Mouse (Mus musculus): ENCODE results near the gene Sox6. TPM values are rescaled to one million over a fixed set of nuclear protein-coding genes. Genes with fewer than 3 reads are reported as not detected.

Sox6 gene
- total RNA-seq, 2 experiments from 2014 or later, result 21.1 to 26.5 TPM

DNA sequence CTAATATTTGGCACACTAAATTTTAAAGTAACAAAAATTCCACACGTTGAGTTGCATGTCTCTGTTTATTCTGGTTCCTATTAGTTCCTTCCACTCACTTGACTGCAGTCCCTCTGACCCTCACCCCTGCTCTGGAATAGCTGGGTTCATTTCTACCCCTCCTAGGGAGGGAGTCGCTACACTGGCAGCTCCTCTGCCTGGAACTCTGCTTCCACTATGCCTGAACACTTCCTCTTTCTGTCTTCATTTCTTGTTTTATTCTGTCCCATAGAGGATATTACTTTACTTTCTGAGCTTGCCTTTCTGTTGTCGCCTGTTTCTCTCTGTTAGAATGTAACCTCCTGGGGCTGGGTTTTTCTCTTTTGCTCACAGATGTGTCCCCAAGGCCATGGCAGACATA, 203.6 kb downstream of the Sox6 start:
- DNase-seq (ENCODE audit: low spot score in 2 of 2), result no peak

DNA sequence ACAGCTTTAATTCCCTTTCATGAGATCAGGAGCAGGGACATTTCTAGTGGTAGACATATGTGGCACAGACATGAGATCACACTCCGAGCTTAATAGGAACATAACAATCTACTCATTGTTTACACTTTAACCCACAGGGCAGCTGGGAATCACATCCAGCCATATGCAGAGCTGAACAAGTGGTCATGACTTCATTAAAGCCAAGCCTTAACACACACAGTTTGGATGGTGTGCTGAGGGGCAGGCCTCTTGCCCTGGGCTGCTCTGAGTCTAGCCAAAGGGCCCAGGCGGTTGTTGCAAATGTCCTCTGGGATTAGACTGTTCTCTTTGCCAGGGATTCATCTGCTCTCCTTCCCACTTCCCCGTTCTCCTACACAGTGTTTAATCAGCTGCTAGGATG, 204.9 kb downstream of the Sox6 start:
- no peak for DNase-seq (ENCODE audit: low spot score in 2 of 2)

DNA sequence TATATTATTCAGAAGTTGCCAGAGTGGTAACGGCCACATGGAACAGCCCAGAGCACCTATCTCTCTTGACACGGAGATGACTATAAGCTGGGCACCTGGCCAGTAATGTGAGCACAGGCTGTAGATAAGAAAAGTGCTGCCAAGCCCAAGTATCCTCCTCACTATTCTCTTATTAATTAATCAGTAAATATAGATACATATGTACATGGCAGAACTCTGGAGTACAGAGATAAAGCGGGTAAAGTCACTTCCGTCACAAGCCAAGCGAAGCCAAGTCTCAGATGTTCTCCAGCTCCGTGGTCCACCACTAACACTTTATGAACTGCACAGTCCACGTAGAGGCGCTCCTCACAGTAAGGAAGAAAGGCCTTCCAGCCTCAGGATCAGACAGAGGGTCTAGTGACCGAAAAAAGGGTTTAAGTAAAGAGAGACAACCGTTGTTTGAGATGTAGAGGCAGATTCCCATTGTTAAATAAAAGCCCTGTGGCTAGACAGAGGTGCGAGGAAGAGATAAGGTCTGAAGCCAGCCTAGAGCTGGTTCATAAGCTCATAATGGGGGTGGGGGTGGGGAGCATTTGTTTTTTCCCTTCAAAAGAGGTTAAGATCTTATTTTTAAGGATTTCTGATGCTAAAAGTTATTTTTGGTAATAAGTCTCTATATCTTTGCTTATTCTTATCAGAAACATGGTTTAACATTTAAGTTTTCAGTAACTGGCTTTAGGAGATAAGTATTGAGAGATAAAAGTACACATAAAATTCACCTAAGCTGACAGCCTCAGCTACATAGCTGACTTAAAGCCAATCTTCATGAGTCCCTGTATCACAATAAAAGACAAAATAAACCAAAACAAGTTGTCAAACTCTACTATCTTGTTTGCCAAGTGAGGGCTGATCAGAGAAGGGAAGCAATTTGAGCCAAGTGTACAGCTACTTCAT, 207.4 kb downstream of the Sox6 start:
- no peak for DNase-seq (ENCODE audit: low spot score in 2 of 2)

DNA sequence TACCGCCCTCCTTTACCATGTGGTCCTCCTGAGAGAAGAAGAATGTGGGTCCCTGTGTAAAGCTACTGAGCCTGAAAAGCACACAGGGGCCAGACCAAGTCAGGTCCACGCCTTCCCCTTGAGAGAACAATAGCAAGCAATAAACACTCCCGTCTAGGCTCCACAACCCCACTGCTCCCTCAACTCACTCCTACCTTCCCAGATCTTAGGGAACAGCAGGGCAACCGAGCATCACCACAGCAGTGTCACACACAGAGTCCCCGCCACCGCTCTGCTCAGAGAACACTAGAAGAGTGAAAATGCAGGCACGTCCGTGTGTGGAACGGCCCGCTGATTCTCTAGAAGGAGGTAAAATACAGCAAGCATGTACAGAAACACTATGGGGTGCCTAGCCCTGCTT, 208.2 kb downstream of the Sox6 start:
- DNase-seq (ENCODE audit: low spot score in 2 of 2), result no peak

DNA sequence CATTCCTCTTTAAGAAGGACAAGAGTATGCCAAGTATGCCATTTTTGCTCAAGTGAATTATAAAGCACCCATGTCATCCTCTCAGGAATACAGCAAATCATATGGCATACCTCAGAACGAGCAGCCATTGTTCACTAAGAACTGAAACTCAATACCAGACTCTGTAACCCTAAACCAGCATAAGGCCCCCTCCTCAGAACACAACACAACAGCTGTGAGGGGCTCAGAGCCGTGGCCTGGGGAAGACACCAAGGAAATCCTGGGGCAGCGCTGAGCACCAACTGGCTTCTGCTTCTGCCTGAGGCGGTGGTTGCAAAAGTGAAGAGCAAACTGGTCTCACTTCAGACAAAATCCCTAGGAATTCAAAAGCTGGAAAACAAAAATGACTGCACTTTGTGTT, 208.8 kb downstream of the Sox6 start:
- no peak for DNase-seq (ENCODE audit: low spot score in 2 of 2)

DNA sequence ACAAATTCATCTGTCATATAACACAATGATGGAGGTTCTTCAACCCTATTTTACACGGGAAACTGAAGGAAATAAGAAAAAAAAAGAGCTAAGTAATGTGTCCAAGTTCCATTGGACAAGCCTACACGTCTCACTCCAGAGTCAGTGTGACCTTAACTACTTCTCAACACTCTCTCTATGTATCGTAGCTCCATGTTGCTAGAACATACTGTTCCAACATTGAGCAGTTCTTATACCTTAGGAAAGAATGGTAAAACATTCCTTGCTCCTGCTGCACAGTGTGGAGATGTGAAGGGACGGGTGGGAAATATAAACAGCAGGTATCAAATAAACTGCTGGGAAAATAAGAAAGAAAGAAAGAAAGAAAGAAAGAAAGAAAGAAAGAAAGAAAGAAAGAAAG, 209.3 kb downstream of the Sox6 start:
- no peak for DNase-seq (ENCODE audit: low spot score in 2 of 2)

DNA sequence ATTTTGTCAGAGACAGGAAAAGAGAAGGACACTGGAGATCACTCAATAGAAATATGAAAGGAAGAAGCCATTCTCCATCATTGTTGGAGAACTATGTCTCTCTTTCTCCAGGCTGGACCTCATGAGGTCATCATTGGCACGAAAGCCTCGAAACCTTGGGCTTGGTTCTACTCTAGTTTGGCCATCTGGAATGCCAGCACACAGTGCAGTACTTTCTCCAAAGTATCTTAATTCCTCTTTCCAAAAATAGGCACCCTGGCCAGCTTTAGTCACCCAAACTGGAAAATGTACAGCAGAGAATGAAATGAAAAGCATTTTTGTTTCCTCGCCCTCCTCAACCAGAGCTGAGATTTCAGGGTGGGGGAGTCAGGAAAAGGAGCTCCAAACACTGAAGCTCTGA, 213.3 kb downstream of the Sox6 start:
- peak in 1 of 2 experiments; percentile 31 for DNase-seq (ENCODE audit: low spot score in 2 of 2)

DNA sequence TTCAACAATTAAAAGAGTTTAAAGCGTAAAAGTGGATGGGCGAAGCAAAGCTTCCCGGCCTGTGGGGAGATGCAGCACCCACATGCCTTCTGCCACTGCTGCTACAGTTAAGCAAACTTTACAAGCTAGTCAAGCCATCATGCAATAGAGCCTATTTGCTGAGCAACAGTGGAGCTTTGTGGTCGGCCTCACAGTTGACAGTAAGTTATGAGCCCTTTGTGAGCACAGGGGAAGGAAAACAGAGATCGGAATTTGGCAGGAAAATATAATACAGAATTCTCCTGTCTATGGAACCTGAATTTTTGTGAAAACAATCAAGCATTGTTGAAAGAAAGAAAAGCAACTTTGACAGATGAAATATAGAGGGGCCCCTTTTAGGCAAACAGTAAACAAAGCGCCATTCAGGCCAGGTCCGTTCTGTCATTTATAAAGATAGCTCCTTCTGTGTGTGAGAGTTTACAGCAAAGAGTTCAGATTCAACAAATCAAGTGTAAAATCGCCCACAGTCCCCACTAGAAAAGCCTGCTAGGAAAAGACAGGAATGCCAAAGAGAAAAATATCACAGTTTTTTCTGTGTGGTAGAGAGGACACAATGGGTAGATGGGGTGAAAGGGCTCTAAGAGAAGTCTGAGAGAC, 213.9 kb downstream of the Sox6 start:
- DNase-seq (ENCODE audit: low spot score in 2 of 2), result peak in 1 of 2 experiments; percentile 54

DNA sequence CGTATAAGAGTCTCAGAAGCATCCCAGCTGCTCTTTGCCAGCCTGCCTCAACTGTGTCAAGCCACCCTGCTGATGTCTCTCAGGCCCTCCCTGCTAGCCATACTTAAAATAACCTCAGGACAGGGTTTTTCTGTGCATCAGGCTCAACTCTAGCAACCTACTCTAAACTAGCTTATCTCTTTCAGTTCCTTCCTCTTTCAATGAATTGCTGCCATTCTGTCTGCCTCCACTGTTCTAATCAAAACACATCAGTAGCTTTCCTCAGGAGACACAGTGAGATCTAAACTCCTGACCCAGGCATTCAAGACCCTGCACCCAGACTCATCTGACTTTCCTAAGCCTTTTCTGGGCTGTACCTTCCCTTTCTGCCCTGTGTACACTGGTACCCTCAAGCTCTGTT, 219.5 kb downstream of the Sox6 start:
- DNase-seq (ENCODE audit: low spot score in 2 of 2), result no peak

DNA sequence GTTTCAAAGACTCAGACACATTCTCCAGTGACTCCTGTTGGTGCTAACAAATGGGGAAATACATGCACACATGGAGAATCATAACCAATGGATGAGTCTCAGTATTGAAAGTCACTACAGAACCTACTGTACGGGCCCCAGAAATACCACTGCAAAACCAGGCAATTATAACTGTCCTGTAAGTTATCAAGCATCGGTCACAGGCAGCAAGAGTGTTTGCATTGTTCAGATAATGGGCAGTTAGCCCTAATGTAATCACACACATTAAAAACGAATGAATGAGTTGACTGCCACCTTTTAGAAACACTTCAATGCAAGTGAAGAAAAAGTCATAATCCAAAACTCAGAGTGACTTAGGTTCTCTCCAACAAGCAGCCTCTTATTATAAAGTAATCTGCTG, 235.3 kb downstream of the Sox6 start:
- DNase-seq (ENCODE audit: low spot score in 2 of 2), result no peak

DNA sequence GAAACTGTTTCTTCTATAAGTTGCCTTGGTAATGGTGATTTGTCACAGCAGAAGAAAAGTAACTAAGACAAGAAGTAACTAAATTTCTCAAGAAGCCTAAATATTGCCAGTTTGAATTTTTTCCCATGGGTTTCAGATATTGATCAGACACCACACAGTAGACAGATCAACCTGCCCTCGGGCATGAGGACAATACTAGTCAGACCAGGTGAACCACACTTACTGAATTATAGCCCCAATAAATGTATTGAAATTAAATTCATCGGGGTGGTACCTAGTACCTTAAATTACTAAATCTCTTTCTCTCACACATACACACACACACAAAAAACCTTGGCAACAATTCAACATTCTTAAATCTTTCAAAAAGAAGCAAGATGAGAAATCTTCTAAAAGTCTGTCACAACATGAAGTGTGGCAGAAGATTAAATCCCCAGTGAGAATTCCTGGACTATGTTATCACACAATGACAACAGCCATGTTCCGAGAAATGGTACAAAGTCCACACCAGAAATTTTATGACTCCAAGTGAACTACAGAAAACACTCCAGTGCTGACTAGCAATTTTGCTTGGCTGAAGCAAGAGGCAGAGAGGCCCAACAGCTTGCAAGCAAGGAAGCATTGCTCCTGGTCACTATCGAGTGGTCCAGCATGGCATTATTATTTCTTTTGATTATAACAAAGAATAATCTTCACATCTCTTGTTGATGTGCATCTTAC, 244.3 kb downstream of the Sox6 start:
- DNase-seq (ENCODE audit: low spot score in 2 of 2), result no peak

DNA sequence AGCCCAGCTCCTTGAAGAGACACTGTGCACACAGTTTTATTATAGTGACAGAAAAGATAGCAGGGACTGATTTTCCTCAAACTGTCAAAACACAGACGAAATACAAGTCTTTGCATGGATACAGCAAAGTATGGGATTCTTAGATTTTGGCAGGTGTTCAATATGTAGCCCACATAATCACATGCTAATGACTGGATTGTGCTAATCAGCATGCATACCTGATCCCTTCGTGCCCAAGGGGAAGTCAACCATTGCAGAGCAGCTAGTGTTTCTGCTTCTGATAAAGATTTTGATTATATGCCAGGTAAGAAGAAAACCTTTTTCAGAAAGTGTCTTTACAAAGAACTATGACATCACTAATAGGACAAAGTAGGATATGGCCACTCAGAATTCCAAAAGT, 245.8 kb downstream of the Sox6 start:
- no peak for DNase-seq (ENCODE audit: low spot score in 2 of 2)

DNA sequence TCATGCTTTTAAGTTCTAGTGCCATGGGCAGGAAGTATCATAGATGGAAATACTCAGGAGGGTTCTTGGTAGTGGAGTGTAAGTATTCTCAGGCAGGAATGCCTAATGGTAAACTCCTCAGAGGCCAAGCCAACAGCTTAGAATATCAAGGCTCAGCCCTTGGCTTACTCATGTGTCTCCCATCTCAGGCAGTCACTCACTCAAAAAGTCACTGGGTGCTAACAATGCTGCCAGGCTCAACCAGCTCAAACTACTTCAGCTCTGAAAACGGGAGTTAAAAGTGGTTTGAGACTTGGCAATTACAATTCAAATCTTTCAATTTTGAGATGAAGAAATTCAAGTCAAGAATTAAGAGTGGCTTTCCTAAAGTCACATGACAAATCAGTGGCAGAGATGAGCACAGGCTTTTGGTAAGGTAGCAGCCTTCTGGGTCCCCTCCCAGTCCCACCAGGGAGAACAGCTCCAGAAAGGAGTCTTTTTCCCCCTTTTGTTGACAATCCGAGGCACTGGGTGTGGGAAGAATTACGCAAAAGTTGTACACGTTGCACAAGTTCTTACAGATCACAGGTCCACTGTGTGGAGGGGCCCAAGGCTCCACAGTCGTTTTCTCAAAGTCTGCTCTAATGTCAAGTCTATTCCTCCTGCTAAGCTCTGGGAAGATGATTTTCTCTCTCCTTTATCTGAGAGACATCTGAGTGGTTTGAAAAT, 249.3 kb downstream of the Sox6 start:
- DNase-seq (ENCODE audit: low spot score in 2 of 2), result no peak

DNA sequence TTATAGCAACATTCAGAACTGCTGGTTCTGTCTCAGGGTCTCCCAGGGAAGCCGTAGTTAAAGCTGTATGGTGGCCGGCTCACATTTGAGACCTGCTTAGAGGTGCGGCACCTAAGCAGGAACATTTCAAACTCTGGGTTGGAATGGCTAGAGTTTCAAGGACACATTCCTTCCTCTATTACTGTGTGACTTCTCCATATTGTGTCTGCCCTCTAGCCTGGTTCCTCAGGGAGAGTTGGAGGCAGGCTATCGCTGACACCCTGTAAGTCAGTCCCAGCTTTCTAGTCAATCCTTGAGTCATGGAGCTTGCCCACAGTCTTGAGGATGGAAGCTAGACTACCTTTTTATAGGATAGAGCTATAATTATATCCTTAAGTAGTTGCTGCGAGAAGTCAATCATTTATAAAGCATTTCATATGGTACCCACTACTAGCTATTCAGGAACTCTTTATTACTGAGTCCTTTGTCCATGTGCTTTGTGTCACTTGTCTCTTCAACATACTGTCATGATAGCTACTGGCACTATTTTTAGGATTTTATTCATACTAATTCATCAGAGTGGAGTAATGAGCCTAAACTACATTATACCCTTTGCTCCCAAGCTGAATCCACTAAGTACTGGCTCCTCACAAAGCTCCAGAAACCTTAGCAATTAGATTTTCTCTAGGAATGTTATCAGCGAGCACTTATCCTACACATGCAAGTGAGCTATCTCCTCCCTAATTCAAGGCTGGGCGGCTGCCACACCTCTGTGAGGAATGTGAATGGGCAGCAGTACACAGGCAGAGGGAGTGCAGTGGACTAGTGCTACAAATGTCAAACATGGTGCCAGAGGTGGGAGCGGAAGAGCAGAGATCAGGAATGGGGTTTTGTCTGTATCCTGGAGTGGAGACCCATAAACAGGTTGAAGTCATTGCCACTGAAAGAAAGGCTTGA, 254.3 kb downstream of the Sox6 start:
- no peak for DNase-seq (ENCODE audit: low spot score in 2 of 2)

DNA sequence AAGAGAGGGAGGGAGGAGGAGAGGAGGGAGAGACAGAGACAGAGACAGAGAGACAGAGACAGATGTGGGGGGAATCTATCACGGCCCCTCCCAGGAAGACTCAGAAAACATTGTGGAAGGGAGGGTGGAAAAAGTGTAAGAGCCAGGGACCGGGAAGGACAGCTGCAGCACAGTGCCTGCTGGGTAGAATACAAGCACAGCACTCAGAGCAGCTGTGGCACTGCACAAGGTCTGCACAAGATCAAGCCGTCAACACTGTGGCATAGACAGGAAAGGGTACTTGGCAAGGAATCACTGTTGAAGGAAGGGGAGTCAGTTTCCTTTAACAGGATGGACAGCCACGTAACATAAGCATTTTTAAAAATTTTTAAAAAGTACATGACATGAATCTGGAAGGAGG, 258.4 kb downstream of the Sox6 start:
- DNase-seq (ENCODE audit: low spot score in 2 of 2), result no peak

DNA sequence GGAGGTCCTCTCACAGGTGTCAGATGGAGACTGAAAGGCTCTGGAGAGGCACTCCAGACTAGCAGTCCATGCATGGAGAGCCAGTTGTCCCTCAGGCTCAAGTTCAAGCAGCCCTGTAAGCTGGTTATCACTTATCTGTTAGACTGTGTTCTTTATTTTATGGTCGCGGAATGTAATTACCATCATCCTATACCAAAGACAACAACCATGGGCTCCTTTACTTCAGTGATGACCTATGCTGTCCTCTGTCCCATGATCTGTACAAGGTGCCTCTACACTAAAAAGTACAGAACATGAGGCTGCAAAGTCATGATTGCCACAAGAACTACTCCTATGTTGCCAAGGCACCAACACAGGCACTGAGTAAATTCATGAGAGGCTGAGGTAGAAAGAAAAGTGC, 259.1 kb downstream of the Sox6 start:
- DNase-seq (ENCODE audit: low spot score in 2 of 2), result no peak

DNA sequence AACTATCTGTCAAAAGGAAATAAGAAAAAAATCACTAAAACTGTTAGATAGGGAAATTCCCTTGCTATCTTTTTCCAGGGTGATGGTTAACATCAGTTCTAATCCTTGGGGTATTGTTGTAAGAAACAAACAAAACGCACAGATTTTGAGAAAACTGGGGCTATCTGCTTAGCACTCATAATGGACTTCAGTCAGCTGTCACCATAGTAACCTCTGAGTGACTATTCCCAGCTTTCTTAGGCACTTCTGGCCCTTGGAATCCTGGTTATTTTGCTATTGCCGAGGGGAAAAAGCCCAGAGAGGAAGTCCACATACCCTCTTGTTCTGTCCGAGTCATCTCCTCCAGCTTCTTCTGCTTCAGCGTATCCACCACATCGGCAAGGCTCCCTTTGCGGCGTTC, 261.9 kb downstream of the Sox6 start:
- DNase-seq (ENCODE audit: low spot score in 2 of 2), result no peak

DNA sequence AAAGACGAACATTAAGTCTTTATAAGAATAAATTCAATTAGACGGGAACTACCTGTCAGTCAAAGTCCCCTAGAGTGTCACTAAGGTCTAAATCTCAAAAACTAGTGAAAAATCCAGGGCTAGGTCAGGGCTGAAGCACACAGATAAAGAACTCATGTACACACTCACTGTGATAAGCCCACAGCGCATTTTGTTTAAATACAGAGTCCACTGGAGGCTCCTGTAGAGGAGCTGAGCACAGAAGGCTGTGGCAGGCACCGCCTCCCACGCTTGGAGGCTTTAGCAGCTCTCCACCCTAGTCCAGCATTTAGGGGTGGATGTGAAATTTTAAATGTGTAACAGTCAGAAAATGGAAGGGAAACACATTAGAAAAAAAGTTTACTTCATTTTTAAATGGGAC, 262.3 kb downstream of the Sox6 start:
- DNase-seq (ENCODE audit: low spot score in 2 of 2), result no peak

DNA sequence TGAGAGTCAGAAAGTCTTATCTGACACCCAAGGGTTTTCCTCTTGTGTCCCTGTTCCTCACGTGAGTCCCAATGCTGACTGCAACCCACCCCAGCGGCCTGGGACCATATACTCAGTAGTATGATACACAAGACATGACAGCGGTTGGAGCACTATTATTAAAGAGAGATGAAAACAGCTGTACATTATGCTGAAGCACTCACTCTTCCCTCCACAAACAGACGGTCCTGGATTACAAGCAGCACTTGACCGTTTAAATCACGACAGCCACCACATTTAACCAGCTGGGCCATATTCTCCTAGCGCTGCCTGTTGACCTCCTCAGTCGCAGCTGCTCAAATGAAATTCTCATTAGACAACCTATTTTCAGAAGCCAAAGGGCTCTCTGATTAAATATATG, 272.3 kb downstream of the Sox6 start:
- no peak for DNase-seq (ENCODE audit: low spot score in 2 of 2)

DNA sequence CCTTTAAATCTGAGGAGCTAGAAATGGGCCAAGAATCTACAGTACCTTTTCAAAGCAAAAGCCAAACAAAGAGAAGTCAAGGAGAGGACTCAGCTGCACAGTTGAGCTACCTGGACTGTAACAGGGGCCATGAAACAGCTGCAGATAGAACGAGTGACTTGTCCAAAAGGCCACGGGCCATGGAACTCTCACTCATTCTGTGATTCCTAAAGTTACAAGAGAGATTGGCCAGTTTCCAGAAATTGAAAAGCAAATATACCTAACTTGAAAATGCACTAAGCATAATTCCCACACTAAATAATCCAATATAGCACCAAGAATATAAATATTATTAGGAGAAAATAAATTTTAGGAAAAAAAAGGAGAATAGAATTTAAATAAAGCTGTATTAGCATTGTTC, 274.7 kb downstream of the Sox6 start:
- no peak for DNase-seq (ENCODE audit: low spot score in 2 of 2)

Measured in layer of hippocampus, adult 18-20 months (tissue).